Mouse (Mus musculus): Measurements from ENCODE around the gene Tubgcp4. TPM values are rescaled to one million over a fixed set of nuclear protein-coding genes. Genes with fewer than 3 reads are reported as not detected.
A peak's percentile ranks its signal among the peaks of the same experiment; 100 is the strongest.
"Not testable (repeated sequence)": the region's sequence is repeated elsewhere in the genome, so short reads cannot be mapped to it uniquely, and the experiment has no call there.

The Tubgcp4 gene
- 32.4 and 32.5 TPM in 2 replicates for polyA plus RNA-seq (2015; fragmentation: Nextera tagmentation; extraction: Ambion mirVana)

DNA sequence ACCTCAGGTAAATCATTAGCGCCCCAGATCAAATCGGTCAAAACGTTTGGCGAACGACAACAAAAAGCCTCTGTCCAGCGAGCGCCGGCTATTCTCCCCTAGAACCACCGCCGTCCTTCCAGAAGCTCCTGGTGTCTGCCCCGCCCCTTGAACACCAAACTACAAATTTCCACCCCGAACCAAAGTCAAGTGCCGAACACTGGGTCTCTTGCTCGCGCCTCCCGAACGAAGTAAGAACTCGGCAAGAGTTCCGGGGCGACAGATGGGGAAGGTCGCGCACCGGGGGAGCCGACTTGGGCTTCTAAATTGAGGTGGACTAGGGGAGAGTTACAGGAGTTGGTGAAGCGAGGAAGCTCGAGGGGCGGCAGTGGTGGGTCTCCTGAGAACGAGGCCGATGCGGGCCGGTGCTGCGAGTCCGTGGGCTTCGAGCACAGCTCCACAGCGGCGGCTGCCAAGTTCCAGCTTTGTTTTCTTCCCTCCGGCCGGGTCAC is at the start of gene Tubgcp4:
Tubgcp4 (plus strand) TSS at position 174 of the 491 bp plus-strand sequence.
- peak within 1 kb of the TSS; percentile 71 for H3K4me3 ChIP-seq
- peaks cover 27% of the 10 kb centered on the region for H3K4me1 ChIP-seq
- ATAC-seq (ENCODE audit: extremely low read depth, insufficient number of reproducible peaks, low FRiP score, low TSS enrichment): 0 out of 2 replicates have a peak, but pooled peaks have one; percentile 11
- no peaks in the 10 kb centered on the region for H3K27me3 ChIP-seq (replicated peaks)
- WGBS: under 1% methylated on average over 38 of the region's 38 CpGs
- peak within 1 kb of the TSS; percentile 94 for H3K9ac ChIP-seq
- H3K27ac ChIP-seq (replicated peaks): peak within 1 kb of the TSS; percentile 92
- peaks cover 45% of the 10 kb centered on the region for H3K36me3 ChIP-seq
- no peaks in the 10 kb centered on the region for H3K9me3 ChIP-seq
- peak within 1 kb of the TSS; percentile 96 for H3K4me2 ChIP-seq

DNA sequence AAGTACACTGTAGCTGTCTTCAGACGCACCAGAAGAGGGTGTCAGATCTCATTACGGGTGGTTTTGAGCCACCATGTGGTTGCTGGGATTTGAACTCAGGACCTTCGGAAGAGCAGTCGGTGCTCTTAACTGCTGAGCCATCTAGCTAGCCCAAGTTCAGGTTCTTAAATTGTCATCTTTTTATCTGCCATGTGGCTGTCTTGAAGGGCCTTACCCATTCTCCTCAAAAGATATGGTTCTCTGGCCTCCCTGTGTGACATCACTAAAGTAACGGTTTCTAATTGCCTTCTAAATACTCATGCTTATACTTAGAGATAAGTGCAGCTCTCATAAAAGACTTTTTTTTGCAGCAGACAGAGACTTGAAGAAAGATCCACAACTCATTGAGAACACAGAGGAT is 44.2 kb upstream of the Tubgcp4 start:
- H3K4me2 ChIP-seq; ATAC-seq (ENCODE audit: extremely low read depth, insufficient number of reproducible peaks, low FRiP score, low TSS enrichment); H3K4me3 ChIP-seq; H3K27ac ChIP-seq (replicated peaks); H3K36me3 ChIP-seq; H3K27me3 ChIP-seq (replicated peaks); H3K9ac ChIP-seq; H3K9me3 ChIP-seq; H3K4me1 ChIP-seq: not testable (repeated sequence)
- 81% methylated on average over 5 of the region's 5 CpGs for WGBS

DNA sequence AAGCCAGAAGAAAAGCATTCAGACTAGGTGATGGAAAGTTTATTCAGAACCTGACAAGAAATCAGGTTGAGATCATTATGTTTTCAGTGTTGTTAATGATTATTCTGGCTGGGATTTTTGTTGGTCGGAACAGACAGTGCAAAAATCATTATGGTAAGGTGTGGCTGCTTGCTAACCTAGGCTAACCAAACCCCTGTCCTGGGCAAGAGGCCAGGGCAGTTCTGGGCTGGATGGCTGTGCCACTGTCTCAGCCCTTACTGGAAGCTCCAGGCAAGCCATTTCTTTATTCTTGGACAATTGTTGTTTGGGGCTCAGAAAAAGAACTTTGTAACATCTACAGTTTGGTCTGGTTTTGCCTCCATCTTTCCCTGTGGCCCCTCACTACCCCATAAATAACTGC is 42.9 kb upstream of the Tubgcp4 start:
- H3K27ac ChIP-seq (replicated peaks): no peak overlapping the region
- H3K4me2 ChIP-seq: no peak overlapping the region
- no peaks in the 10 kb centered on the region for H3K9me3 ChIP-seq
- no peak overlapping the region for H3K9ac ChIP-seq
- 78% methylated on average over 1 of the region's 1 CpGs for WGBS
- no peaks in the 10 kb centered on the region for H3K27me3 ChIP-seq (replicated peaks)
- no peaks in the 10 kb centered on the region for H3K36me3 ChIP-seq
- H3K4me1 ChIP-seq: no peaks in the 10 kb centered on the region
- ATAC-seq (ENCODE audit: extremely low read depth, insufficient number of reproducible peaks, low FRiP score, low TSS enrichment): no peak
- no peak overlapping the region for H3K4me3 ChIP-seq

DNA sequence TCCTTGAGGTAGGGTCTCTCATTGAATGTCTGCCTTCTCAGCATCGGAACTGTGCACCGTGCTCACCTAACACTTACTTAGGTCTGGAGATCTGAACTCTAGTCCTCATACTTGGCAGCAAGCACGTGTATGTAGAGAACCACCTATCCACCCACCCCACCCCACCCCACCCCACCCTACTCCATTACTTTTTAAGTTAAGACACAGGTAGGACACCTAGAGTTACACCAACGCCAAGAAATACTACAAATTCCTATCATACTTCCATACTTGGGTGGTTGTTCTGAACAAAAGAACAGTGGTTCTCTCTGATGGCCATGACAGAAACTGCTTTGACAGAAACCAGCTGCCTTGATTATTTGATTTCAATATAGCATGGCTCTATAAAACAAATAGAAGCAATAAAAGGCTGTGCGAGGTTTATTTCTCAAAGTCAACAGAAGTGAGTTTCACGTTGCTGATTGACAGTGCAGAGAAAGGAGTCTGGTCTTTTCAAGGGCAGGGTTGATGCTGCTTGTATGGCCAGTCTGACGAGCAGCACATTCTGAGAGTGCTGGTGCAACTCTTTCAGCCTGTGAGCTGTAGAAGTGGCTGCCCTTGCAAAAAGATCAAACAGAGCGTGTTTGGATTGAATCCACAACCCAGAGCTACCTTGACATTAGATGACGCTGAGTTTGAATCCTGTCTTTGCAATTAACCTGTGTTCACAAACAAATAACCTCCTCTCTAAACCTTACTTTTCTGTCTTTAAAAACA is 41.4 kb upstream of the Tubgcp4 start:
- 64% methylated on average over 9 of the region's 9 CpGs for WGBS
- H3K27me3 ChIP-seq (replicated peaks): no peaks in the 10 kb centered on the region
- no peaks in the 10 kb centered on the region for H3K4me1 ChIP-seq
- H3K9ac ChIP-seq: no peak overlapping the region
- H3K4me2 ChIP-seq: no peak overlapping the region
- no peak overlapping the region for H3K4me3 ChIP-seq
- no peaks in the 10 kb centered on the region for H3K36me3 ChIP-seq
- H3K27ac ChIP-seq (replicated peaks): no peak overlapping the region
- ATAC-seq (ENCODE audit: extremely low read depth, insufficient number of reproducible peaks, low FRiP score, low TSS enrichment): no peak
- no peaks in the 10 kb centered on the region for H3K9me3 ChIP-seq

DNA sequence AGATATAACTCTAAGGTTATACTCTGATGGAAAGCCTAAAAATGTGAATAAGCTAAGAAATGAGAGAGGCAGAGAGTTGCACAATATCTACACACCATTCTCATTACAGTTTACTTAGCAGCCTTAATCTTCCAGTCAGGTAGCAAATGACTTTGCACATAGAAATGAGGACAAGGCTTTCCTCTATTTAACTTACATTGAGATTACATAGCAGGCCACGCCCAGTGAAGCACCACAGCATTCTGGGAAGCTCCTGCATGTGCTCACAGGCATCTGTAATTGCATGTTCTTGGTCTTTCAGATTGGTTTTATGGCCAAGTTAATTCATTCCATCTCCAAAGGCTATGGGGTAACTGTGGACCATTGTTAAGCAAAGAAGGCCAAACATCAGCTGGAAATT is 37.6 kb upstream of the Tubgcp4 start:
- H3K9ac ChIP-seq: no peak overlapping the region
- no peaks in the 10 kb centered on the region for H3K27me3 ChIP-seq (replicated peaks)
- H3K4me1 ChIP-seq: 0 out of 2 replicates have a peak, but pooled peaks cover 3% of the 10 kb centered on the region
- 74% methylated on average over 1 of the region's 1 CpGs for WGBS
- no peak overlapping the region for H3K27ac ChIP-seq (replicated peaks)
- ATAC-seq (ENCODE audit: extremely low read depth, insufficient number of reproducible peaks, low FRiP score, low TSS enrichment): no peak
- H3K36me3 ChIP-seq: peaks cover 8% of the 10 kb centered on the region
- no peak overlapping the region for H3K4me2 ChIP-seq
- no peaks in the 10 kb centered on the region for H3K9me3 ChIP-seq
- H3K4me3 ChIP-seq: no peak overlapping the region

DNA sequence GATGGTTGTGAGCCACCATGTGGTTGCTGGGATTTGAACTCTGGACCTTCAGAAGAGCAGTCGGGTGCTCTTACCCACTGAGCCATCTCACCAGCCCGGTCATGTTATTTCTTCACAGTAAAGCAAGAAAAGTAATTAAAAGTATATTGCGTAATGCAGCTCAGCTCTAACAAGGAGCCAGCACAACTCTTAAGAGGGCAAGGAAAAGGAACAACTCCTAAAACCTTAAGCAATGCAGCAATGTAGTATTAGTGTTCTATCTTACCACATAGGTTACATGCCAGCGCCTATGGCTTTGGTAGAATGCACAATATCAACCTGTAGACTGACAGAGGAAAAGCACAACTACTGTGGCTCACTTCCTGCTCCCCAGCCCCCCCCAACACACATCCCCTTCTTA is 33.1 kb upstream of the Tubgcp4 start:
- Histone ChIP-seq H3K27me3 (replicated peaks) (no peaks in the 10 kb centered on the region), H3K9me3 (no peaks in the 10 kb centered on the region), H3K36me3 (peaks cover 24% of the 10 kb centered on the region), H3K4me3 (no peak overlapping the region), H3K4me1 (peaks cover 33% of the 10 kb centered on the region), H3K27ac (replicated peaks) (no peak overlapping the region), H3K4me2 (0 out of 2 replicates have a peak overlapping the region, but pooled peaks have one; percentile 85), H3K9ac (no peak overlapping the region)
- ATAC-seq (ENCODE audit: extremely low read depth, insufficient number of reproducible peaks, low FRiP score, low TSS enrichment): no peak
- 95% methylated on average over 4 of the region's 4 CpGs for WGBS

DNA sequence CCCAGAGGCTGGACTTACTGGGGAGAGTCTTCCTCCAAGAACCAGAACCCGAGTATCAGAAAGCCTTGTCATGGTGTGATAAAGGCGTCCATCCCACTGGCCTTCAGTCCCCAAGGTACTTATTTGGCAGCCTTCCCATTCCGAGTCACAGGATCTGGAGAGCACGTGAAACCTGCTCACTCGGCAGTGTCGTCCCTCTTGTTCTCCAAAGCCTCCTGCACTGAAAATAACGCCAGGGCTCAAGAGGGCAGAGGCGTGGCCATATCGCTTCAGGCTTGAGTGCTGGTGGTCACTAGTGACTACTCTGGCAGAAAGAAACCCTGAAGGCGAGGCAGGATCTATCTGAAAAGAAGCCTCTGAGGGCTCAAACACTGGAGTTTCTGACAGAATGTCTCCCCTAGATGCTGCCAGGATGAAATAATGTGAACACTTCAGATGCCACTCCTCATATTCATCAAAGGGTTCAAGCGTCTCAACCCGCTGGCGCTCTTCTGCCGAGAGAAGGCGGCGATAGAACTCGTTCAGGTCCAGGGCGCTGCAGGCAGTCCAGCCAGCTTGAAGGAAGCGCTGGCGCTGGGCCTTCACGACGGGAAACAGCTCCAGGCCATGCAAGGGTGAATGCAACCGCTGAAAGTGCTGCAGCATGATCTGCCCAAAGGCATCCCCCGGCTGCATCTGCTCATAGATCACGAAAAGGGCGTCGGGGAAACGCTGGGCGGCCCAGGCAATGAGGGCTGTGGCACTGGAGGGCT is 31.0 kb upstream of the Tubgcp4 start:
- 32% methylated on average over 29 of the region's 29 CpGs for WGBS

DNA sequence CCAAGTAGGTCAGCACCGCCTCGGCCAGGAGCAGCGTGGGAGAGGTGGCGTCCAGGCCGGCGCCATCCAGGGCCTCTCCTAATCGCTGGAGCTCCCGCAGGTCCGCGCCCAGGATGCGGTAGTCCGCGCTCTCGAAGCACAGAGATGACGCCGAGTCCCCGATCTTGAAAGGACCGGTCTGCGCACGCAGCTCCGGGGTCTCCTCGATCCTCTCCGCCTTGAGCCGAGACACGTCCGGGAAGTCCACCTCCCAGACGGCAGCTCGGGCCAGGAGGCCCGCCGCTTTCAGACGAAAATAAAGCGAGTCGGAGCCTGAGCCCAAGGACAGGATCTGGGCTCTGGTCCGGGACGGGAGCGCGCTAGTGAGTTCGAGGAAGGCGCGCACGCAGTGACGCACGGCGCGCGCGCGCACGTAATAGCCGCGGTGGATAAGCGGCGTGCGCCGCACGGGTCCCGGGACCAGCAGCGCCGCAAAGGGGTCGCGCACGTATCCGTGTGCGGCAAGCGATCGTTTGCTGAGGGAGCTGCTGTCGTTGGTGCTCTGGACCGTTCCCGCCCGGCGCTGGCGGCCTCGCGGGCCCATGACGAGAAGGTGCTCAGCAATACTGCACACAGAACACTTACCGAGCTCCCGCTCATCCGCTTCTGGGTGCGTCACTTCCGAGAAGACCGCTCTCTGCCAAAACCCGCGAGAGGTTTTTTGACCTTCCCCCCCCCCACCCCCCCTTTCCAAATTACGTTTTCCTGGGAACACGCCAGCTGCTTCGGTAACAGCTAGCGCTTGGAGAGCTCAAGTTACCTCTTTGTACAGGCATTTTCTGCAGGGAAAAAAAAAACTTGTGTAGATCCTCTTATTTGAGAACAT is 30.2 kb upstream of the Tubgcp4 start, which contains the start of the genes Adal and Lcmt2:
Adal (plus strand) TSS at position 411 of the 865 bp plus-strand sequence.
Lcmt2 (minus strand) TSS at position 636 of the 865 bp plus-strand sequence.
- peak within 1 kb of the TSS; percentile 87 for H3K9ac ChIP-seq
- no peaks in the 10 kb centered on the region for H3K9me3 ChIP-seq
- H3K27ac ChIP-seq (replicated peaks): peak within 1 kb of the TSS; percentile 98
- H3K4me1 ChIP-seq: peaks cover 33% of the 10 kb centered on the region
- H3K36me3 ChIP-seq: peaks cover 38% of the 10 kb centered on the region
- ATAC-seq (ENCODE audit: extremely low read depth, insufficient number of reproducible peaks, low FRiP score, low TSS enrichment): peak; percentile 85
- under 1% methylated on average over 87 of the region's 87 CpGs for WGBS
- peak within 1 kb of the TSS; percentile 63 for H3K4me3 ChIP-seq
- H3K27me3 ChIP-seq (replicated peaks): no peaks in the 10 kb centered on the region
- H3K4me2 ChIP-seq: peak within 1 kb of the TSS; percentile 85

More for the DNA sequence above, 31.0 kb upstream of the Tubgcp4 start:
- Histone ChIP-seq H3K36me3 (peaks cover 33% of the 10 kb centered on the region), H3K27me3 (replicated peaks) (no peaks in the 10 kb centered on the region), H3K4me1 (peaks cover 33% of the 10 kb centered on the region), H3K9ac (peak overlapping the region; percentile 87), H3K4me2 (peak overlapping the region; percentile 85), H3K27ac (replicated peaks) (peak overlapping the region; percentile 98), H3K4me3 (peak overlapping the region; percentile 63), H3K9me3 (no peaks in the 10 kb centered on the region)
- no peak for ATAC-seq (ENCODE audit: extremely low read depth, insufficient number of reproducible peaks, low FRiP score, low TSS enrichment)

DNA sequence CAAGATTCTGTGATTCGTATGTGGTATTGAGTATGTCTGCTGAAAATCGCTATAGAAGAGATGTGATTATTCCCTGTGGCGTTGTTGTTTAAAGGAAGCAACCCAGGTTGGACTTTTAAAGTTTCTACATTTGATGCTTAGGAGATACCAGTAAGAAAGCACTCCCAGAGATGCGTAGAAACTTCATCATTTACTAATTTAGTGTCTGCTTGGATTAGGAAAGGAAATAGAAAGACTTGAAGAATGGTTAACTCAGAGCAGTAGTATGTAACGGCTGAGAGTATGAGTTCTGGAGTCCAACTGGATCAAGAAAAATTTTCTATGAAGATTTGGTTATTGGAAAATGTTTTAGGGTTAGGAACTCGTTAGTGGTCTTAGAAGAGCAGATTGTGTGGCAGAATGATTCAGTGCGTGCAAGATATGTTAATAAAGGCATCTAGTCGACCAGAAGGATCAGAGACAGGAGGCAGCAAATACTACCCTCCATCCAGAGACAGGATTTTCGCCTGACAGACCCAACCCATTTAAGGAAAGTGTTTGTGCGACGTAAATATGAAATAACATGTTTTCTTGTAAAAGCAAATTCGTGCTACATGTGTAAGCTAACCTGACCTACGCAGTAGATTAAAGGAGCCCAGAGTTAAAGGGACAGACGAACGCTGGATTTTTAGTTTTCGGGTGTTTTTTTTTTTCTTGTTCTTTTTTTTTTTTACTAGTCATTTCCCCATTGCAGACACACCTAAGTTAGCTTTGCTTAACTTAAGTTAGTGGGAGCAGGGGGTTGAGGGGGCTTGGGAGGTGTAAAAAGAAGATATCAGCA is 29.0 kb upstream of the Tubgcp4 start:
- Histone ChIP-seq H3K4me1 (peaks cover 33% of the 10 kb centered on the region), H3K27ac (replicated peaks) (peak overlapping the region; percentile 98), H3K36me3 (peaks cover 46% of the 10 kb centered on the region), H3K9me3 (no peaks in the 10 kb centered on the region), H3K27me3 (replicated peaks) (no peaks in the 10 kb centered on the region), H3K4me3 (peak overlapping the region; percentile 63), H3K4me2 (peak overlapping the region; percentile 85), H3K9ac (peak overlapping the region; percentile 87)
- no peak for ATAC-seq (ENCODE audit: extremely low read depth, insufficient number of reproducible peaks, low FRiP score, low TSS enrichment)
- WGBS: 69% methylated on average over 16 of the region's 16 CpGs

DNA sequence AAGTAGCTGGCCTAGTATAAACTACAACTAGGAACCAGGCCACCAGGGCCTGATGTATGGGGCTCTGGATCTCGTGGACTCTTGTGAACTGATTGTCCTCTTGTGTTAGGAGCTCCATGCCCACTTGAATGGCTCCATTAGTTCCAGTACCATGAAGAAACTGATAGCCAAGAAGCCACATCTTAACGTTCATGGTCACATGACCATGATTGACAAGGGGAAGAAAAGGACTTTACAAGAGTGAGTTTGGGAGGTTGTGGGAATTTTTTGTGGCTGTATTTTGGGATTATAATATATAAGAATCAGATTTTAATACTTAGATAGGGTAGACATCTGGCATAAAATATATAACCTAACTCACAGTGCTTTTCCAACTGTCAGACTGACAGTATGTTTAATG is 28.0 kb upstream of the Tubgcp4 start:
- no peaks in the 10 kb centered on the region for H3K9me3 ChIP-seq
- no peak overlapping the region for H3K4me2 ChIP-seq

More for the DNA sequence above, 28.0 kb upstream of the Tubgcp4 start:
- Histone ChIP-seq H3K4me3 (no peak overlapping the region), H3K36me3 (peaks cover 51% of the 10 kb centered on the region), H3K4me1 (peaks cover 33% of the 10 kb centered on the region), H3K27ac (replicated peaks) (no peak overlapping the region), H3K27me3 (replicated peaks) (no peaks in the 10 kb centered on the region), H3K9ac (no peak overlapping the region)
- no peak for ATAC-seq (ENCODE audit: extremely low read depth, insufficient number of reproducible peaks, low FRiP score, low TSS enrichment)
- whole genome bisulfite sequencing: 65% methylated on average over 2 of the region's 2 CpGs

Measured in heart, embryonic 13.5 days (tissue).